Mouse (Mus musculus) MEL (cell line): ENCODE data around the gene Ncapg. TPM values are rescaled to one million over a fixed set of nuclear protein-coding genes. Genes with fewer than 3 reads are reported as not detected.

Source experiments
- DNase-seq: peaks from one replicate; pipeline ENCODE4 v3.0.0; 2011; ENCODE audit warnings: low read depth, low spot score
- H3K27ac ChIP-seq: 2 replicates; pipeline ENCODE4 v1.5.1; 2012; ENCODE audit warnings: low read depth, mild to moderate bottlenecking, control low read depth, low read length, moderate library complexity; ENCODE audit not compliant: control insufficient read depth
- H3K27me3 ChIP-seq, 2 experiments: fragments of 150-350 bp in 1 of 2; sonication (generic) in 1 of 2; 2 replicates each; pipeline ENCODE4 v1.6.1; 2012; ENCODE audit warnings: low read length in 2 of 2, mild to moderate bottlenecking in 2 of 2, improper control_type of control experiment in 1 of 2, moderate library complexity in 1 of 2; ENCODE audit not compliant: insufficient read depth in 2 of 2, control insufficient read depth in 1 of 2
- H3K36me3 ChIP-seq, 2 experiments: 2 replicates each; pipeline ENCODE4 v1.6.1; 2012 to 2014; ENCODE audit warnings: low read length in 2 of 2, improper control_type of control experiment in 1 of 2, inconsistent platforms in 1 of 2, mild to moderate bottlenecking in 1 of 2; ENCODE audit not compliant: insufficient read depth in 2 of 2, control insufficient read depth in 1 of 2
- H3K4me1 ChIP-seq, 2 experiments: fragments of 150-350 bp in 1 of 2; sonication (generic) in 1 of 2; 2 replicates each; pipeline ENCODE4 v1.6.1; 2012; ENCODE audit warnings: low read length in 2 of 2, improper control_type of control experiment in 1 of 2, mild to moderate bottlenecking in 1 of 2; ENCODE audit not compliant: insufficient read depth in 2 of 2, control insufficient read depth in 1 of 2
- H3K4me3 ChIP-seq, 2 experiments: fragments of 150-350 bp in 1 of 2; sonication (generic) in 1 of 2; 2 replicates each; pipeline ENCODE4 v1.5.1; 2012; ENCODE audit warnings: low read depth in 2 of 2, low read length in 2 of 2, mild to moderate bottlenecking in 2 of 2, moderate library complexity in 2 of 2, control low read depth in 1 of 2, improper control_type of control experiment in 1 of 2; ENCODE audit not compliant: control insufficient read depth in 1 of 2, insufficient read depth in 1 of 2
- H3K79me2 ChIP-seq: 2 replicates; pipeline ENCODE4 v1.6.1; 2012; ENCODE audit warnings: mild to moderate bottlenecking, low read length, moderate library complexity; ENCODE audit not compliant: control insufficient read depth, poor library complexity, insufficient read depth
- H3K9ac ChIP-seq: 2 replicates; pipeline ENCODE4 v1.6.1; 2012; ENCODE audit warnings: low read depth, mild to moderate bottlenecking, control low read depth, low read length, moderate library complexity; ENCODE audit not compliant: control insufficient read depth, poor library complexity, severe bottlenecking
- H3K9me3 ChIP-seq: fragments of 150-350 bp; sonication (generic); replicated peaks from 2 replicates; pipeline ENCODE4 v1.6.1; 2012; ENCODE audit warnings: mild to moderate bottlenecking, low read length, improper control_type of control experiment, moderate library complexity; ENCODE audit not compliant: insufficient read depth
- CHD1 ChIP-seq: IDR thresholded peaks from 2 replicates; pipeline ENCODE4 v1.6.1; 2012; ENCODE audit warnings: low read depth, mild to moderate bottlenecking, inconsistent platforms, low read length, improper control_type of control experiment
- E2F4 ChIP-seq: IDR thresholded peaks from 2 replicates; pipeline ENCODE4 v1.6.1; 2011; ENCODE audit warnings: low read depth, low read length, improper control_type of control experiment, borderline replicate concordance
- EP300 ChIP-seq, 2 experiments: IDR thresholded peaks; 2 replicates each; pipeline ENCODE4 v1.6.1; 2011; ENCODE audit warnings: improper control_type of control experiment in 2 of 2, low read length in 2 of 2, low read depth in 1 of 2, mild to moderate bottlenecking in 1 of 2
- GATA1 ChIP-seq: IDR thresholded peaks from 2 replicates; pipeline ENCODE4 v1.6.1; 2011; ENCODE audit warnings: low read depth, low read length, improper control_type of control experiment
- HCFC1 ChIP-seq: IDR thresholded peaks from 2 replicates; pipeline ENCODE4 v1.6.1; 2012; ENCODE audit warnings: low read depth, mild to moderate bottlenecking, inconsistent platforms, low read length, improper control_type of control experiment, moderate library complexity
- MAFK ChIP-seq: IDR thresholded peaks from 2 replicates; pipeline ENCODE4 v1.6.1; 2011; ENCODE audit warnings: low read depth, mild to moderate bottlenecking, low read length, improper control_type of control experiment, borderline replicate concordance
- MYC ChIP-seq: IDR thresholded peaks from 2 replicates; pipeline ENCODE4 v1.6.1; 2011; ENCODE audit warnings: low read depth, mild to moderate bottlenecking, low read length, improper control_type of control experiment, moderate library complexity
- NELFE ChIP-seq: IDR thresholded peaks from 2 replicates; pipeline ENCODE4 v1.6.1; 2011; ENCODE audit warnings: low read depth, low read length, improper control_type of control experiment
- POLR2AphosphoS2 ChIP-seq: IDR thresholded peaks from 2 replicates; pipeline ENCODE4 v1.6.1; 2011; ENCODE audit warnings: low read length, improper control_type of control experiment
- POLR2AphosphoS5 ChIP-seq: IDR thresholded peaks from 2 replicates; pipeline ENCODE4 v1.6.1; 2012; ENCODE audit warnings: low read depth, borderline replicate concordance, mild to moderate bottlenecking, inconsistent platforms, low read length, moderate library complexity, mixed read lengths
- SIN3A ChIP-seq: IDR thresholded peaks from 2 replicates; pipeline ENCODE4 v1.6.1; 2012; ENCODE audit warnings: low read length, improper control_type of control experiment, inconsistent platforms
- TBP ChIP-seq: IDR thresholded peaks from 2 replicates; pipeline ENCODE4 v1.8.0; 2011; ENCODE audit warnings: low read depth, low read length, improper control_type of control experiment
- ZC3H11A ChIP-seq: IDR thresholded peaks from 2 replicates; pipeline ENCODE4 v1.6.1; 2012; ENCODE audit warnings: low read depth, mild to moderate bottlenecking, inconsistent platforms, low read length, improper control_type of control experiment
- ZKSCAN1 ChIP-seq: IDR thresholded peaks from 2 replicates; pipeline ENCODE4 v1.6.1; 2012; ENCODE audit warnings: low read depth, mild to moderate bottlenecking, inconsistent platforms, low read length, improper control_type of control experiment, moderate library complexity
- polyA plus RNA-seq, 2 experiments: library from polyadenylated mRNA; stranded (reverse) in 1 of 2; unstranded in 1 of 2; fragments of >175 nt in 1 of 2; fragments of >200 nt in 1 of 2; gene quantifications; 2 replicates each; pipeline versions ENCODE4 v1.2.1 to v1.2.4; 2012; ENCODE audit warnings: low replicate concordance in 2 of 2, low read depth in 1 of 2; ENCODE audit not compliant: insufficient read length in 2 of 2, insufficient read depth in 1 of 2, missing spikeins in 1 of 2
- total RNA-seq: library from RNA; depleted of rRNA; stranded (reverse); fragments of 300-350 nt; gene quantifications from 2 replicates; pipeline ENCODE4 v1.2.3, GENCODE M21; 2012; rRNA removed

The Ncapg gene
- total and polyA plus RNA-seq, 3 experiments = 39.2 to 58.2 (median 52.6) TPM

DNA sequence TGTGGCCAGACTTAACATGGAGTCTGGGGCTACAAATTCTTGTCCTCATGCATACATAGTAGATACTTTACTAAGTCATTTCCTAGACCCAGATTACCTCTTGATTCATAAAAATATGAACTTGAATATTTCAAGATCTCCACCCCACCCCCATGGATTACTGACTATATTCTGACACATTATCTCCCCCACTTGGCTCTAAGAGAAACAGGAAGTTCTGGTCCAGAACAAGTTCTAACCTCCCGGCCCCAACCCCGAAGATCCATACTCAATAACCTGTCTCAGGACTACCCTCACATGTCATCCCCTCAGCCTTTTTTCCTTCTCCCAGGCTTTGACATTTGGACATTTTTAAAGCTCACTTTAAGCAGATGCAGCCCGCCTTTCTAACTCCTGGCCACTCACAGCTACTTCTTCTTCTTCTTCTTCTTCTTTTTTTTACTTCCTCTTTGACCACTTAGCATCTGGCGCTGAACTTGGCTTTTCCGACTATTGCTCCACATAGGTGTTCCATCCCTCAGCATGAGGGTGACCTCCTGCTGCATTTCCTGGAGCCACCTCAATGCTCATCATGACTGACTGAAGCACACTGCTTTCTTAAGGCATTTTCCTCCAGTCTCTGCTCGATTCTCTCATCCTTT lies 49.2 kb downstream of the Ncapg start:
- H3K27ac ChIP-seq = peak overlapping the region; percentile 56
- H3K36me3 ChIP-seq = peaks cover 0 to 19% of the 10 kb centered on the region in 2 experiments; a peak in 2 of 4 replicates
- DNase-seq = peak; percentile 78
- no peaks in the 10 kb centered on the region for H3K79me2 ChIP-seq
- H3K27me3 ChIP-seq = no peaks in the 10 kb centered on the region
- 0 out of 4 replicates have a peak overlapping the region, but pooled peaks of 1 of the 2 experiments have one; percentile 11 for H3K4me3 ChIP-seq
- peaks cover 5 to 11% of the 10 kb centered on the region in 2 experiments; a peak in 3 of 4 replicates for H3K4me1 ChIP-seq
- H3K9me3 ChIP-seq = no peaks in the 10 kb centered on the region
- TF ChIP-seq POLR2AphosphoS2 = no peak; the same call in 1 of the 2 replicates
- TF ChIP-seq EP300 (IDR thresholded peaks at IDR 0.05; ENCODE audit: low read depth in 1 of 2, low read length in 2 of 2) = peak in 1 of 2 experiments; percentile 50; a peak in 2 of 4 replicates
- H3K9ac ChIP-seq = peak overlapping the region; percentile 32; the same call in 1 of the 2 replicates

DNA sequence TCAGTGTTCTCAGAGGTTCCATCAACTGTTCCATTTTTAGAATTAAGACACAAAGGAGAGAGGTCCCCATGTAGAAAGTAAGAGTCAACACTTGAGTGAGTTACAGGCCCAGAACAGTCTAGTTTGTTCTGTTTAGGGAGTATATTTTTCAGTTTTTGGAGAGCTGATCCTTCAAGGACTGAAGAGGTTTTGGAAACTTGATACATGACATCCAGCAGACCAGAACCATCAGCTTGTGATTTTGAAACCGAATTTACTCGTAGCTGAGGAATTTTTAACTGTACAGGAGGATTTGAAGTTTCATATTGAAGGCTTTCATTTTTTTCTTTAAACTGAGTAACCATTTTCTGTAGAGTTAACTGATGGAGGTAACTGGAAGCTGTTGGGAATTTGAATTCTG lies 64.0 kb downstream of the Ncapg start:
- Histone ChIP-seq H3K4me3 (no peak overlapping the region), H3K27ac (no peak overlapping the region)
- no peak for DNase-seq

DNA sequence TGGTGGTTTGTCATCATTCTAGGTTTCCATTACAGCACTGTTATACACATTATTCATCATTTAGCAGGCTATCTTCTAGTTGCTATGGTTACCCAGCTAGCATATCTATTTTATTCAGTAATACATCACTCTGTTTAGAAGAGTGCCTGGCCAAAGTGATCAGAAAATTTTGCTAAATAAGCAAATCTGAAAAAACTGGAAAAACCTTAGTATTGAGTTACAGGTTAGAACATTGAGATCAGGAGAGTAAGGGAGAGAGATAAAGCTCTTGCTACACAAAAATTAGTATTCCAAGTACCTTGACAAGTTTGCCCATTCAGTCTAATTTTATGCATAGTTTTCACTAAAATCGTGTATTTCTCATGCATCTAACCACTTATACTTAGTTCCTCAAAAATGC lies 68.2 kb downstream of the Ncapg start:
- Histone ChIP-seq H3K27me3 (no peaks in the 10 kb centered on the region), H3K79me2 (no peaks in the 10 kb centered on the region)
- TF ChIP-seq E2F4 (no peak), MAFK (peak; percentile 66; the same call in 1 of the 2 replicates)
- TF ChIP-seq, all 39 proteins: peak for 1
- Histone ChIP-seq H3K4me3 (no peak overlapping the region), H3K9me3 (no peaks in the 10 kb centered on the region), H3K27ac (no peak overlapping the region), H3K9ac (no peak overlapping the region), H3K4me1 (no peaks in the 10 kb centered on the region), H3K36me3 (peaks cover 0 to 2% of the 10 kb centered on the region in 2 experiments; a peak in 1 of 4 replicates)
- DNase-seq = no peak

More for the DNA sequence above, 64.0 kb downstream of the Ncapg start:
- peaks cover 0 to 2% of the 10 kb centered on the region in 2 experiments; a peak in 1 of 4 replicates for H3K36me3 ChIP-seq
- no peaks in the 10 kb centered on the region; a peak in 1 of 4 replicates for H3K27me3 ChIP-seq
- no peaks in the 10 kb centered on the region for H3K4me1 ChIP-seq
- no peaks in the 10 kb centered on the region for H3K9me3 ChIP-seq
- H3K79me2 ChIP-seq = no peaks in the 10 kb centered on the region
- H3K9ac ChIP-seq = no peak overlapping the region
- TF ChIP-seq CHD1 = no peak
- TF ChIP-seq SIN3A = no peak
- no peak for TF ChIP-seq MYC
- no peak for TF ChIP-seq GATA1
- no peak for TF ChIP-seq TBP
- TF ChIP-seq ZKSCAN1 = no peak
- no peak for TF ChIP-seq NELFE
- no peak for TF ChIP-seq ZC3H11A
- TF ChIP-seq HCFC1 = no peak
- TF ChIP-seq POLR2AphosphoS5 = no peak
- TF ChIP-seq, all 39 proteins: peak for 0

Other genes starting within 250 kb of the Ncapg start
- gene Qdpr, start 219.7 kb upstream of the Ncapg start, total RNA-seq = 113 and 119 TPM in 2 replicates
- gene Qdpr, start 219.7 kb upstream of the Ncapg start, polyA plus RNA-seq = 100 to 1,000 TPM in 1 of 2 experiments, not detected in 1; 226 TPM
- not detected in 2 replicates for gene Clrn2, start 216.2 kb upstream of the Ncapg start, total RNA-seq
- not detected for gene Clrn2, start 216.2 kb upstream of the Ncapg start, polyA plus RNA-seq
- 203 and 205 TPM in 2 replicates for gene Lap3, start 176.5 kb upstream of the Ncapg start, total RNA-seq
- gene Lap3, start 176.5 kb upstream of the Ncapg start, polyA plus RNA-seq = 100 to 1,000 TPM; 172 to 213 TPM
- 192 and 195 TPM in 2 replicates for gene Med28, start 149.7 kb upstream of the Ncapg start, total RNA-seq
- gene Med28, start 149.7 kb upstream of the Ncapg start, polyA plus RNA-seq = 100 to 1,000 TPM in 1 of 2 experiments, not detected in 1; 177 TPM
- gene Fam184b, start 30.3 kb upstream of the Ncapg start, total RNA-seq = under 0.01 TPM in 1 of 2 replicates, not detected in the other
- under 1 TPM in 1 of 2 experiments, not detected in 1; 0.06 TPM for gene Fam184b, start 30.3 kb upstream of the Ncapg start, polyA plus RNA-seq
- 10.6 and 11.6 TPM in 2 replicates for gene Lcorl, start 187.7 kb downstream of the Ncapg start, total RNA-seq
- 10 to 100 TPM in 1 of 2 experiments, not detected in 1; 10.1 TPM for gene Lcorl, start 187.7 kb downstream of the Ncapg start, polyA plus RNA-seq